ENCODE assay signal across 18 mouse cellular contexts in the genomic region with DNA sequence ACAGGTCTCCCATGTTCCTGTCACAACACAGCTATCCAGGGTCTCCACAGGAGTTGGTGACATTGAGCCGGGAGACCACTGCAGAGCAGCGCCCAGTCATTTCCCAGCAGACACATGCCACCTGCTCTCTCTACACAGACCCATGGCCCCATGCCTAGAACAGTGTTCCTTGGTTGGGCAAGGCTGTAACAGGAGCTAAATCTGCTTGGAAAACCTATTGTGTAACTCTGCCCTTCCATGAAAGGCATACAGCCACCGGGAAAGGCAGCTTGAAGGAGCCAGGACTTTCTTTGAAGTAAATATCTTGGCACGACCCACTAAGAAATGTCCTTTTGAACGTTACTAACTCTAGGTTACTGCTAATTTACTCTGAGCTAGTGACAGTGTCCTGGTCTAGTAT. TPM values are rescaled to one million over a fixed set of nuclear protein-coding genes. Genes with fewer than 3 reads are reported as not detected.
DNase-seq lines count a peak whose midpoint lies in the region; ATAC-seq and TF ChIP-seq lines count a peak whose summit lies in the region.
"Had no signal": no experiment of that assay in that cellular context is flagged by ENCODE, and none has a peak within 500 bp of the region (broad histone marks: within the 10 kb centered on the region; RNA-seq: fewer than 3 reads in every experiment).

No protein-coding gene starts in this region.

- H3K79me2 ChIP-seq in myocyte (ENCODE audit: control insufficient read depth, insufficient read depth) = no peaks in the 10 kb centered on the region

- H3K4me2 ChIP-seq in hindbrain, postnatal 0 days (ENCODE audit: low read depth, low read length) = no peak overlapping the region
- H3K4me2 ChIP-seq in hindbrain, embryonic 12.5 days (replicated peaks) = no peak overlapping the region
- no peak overlapping the region for H3K4me2 ChIP-seq in myocyte (ENCODE audit: low read depth)
- H3K4me2 ChIP-seq: embryonic facial prominence, embryonic 13.5 days; forebrain, embryonic 12.5 days; hindbrain, embryonic 14.5 days; liver, embryonic 11.5 days; lung, embryonic 15.5 days; midbrain, embryonic 13.5 days had no signal

- ATAC-seq in hindbrain, postnatal 0 days = peak; percentile 38; the same call in 1 of the 2 replicates
- no peak for ATAC-seq in hindbrain, embryonic 12.5 days (ENCODE audit: low FRiP score)
- ATAC-seq: intestine, postnatal 0 days; midbrain, embryonic 13.5 days had no signal

- H3K4me3 ChIP-seq in hindbrain, postnatal 0 days (ENCODE audit: low read length) = no peak overlapping the region
- no peak overlapping the region for H3K4me3 ChIP-seq in hindbrain, embryonic 12.5 days
- H3K4me3 ChIP-seq in myocyte = no peak overlapping the region
- H3K4me3 ChIP-seq in layer of hippocampus, adult 2 months = no peak overlapping the region
- H3K4me3 ChIP-seq: embryonic facial prominence, embryonic 13.5 days; forebrain, embryonic 12.5 days; lung, embryonic 15.5 days; midbrain, embryonic 13.5 days had no signal

- 36% methylated on average over 5 of the region's 5 CpGs for WGBS in hindbrain, postnatal 0 days
- 78% methylated on average over 5 of the region's 5 CpGs for WGBS in hindbrain, embryonic 12.5 days

- H3K27ac ChIP-seq in hindbrain, postnatal 0 days = no peak overlapping the region; the same call in 1 of the 2 replicates
- no peak overlapping the region for H3K27ac ChIP-seq in hindbrain, embryonic 12.5 days
- H3K27ac ChIP-seq in layer of hippocampus, adult 2 months = no peak overlapping the region
- H3K27ac ChIP-seq: embryonic facial prominence, embryonic 13.5 days; forebrain, embryonic 12.5 days; hindbrain, embryonic 14.5 days; lung, embryonic 15.5 days; midbrain, embryonic 13.5 days had no signal

- peak; percentile 29 to 60 for DNase-seq in cerebellum, postnatal 10 days
- DNase-seq in cerebellum, adult 8-10 months = no peak
- peak; percentile 26 for DNase-seq in hindbrain, postnatal 0 days (ENCODE audit: low spot score)
- peak; percentile 24 for DNase-seq in brain, embryonic 14.5 days (ENCODE audit: low read depth)
- DNase-seq in layer of hippocampus, adult 2 months (ENCODE audit: low spot score in 2 of 2) = no peak
- DNase-seq: kidney, postnatal 36 days; thymus, postnatal 36 days had no signal

- H3K27me3 ChIP-seq in hindbrain, postnatal 0 days (ENCODE audit: insufficient read depth, low read length) = no peaks in the 10 kb centered on the region
- H3K27me3 ChIP-seq in hindbrain, embryonic 12.5 days = no peaks in the 10 kb centered on the region
- H3K27me3 ChIP-seq in myocyte (ENCODE audit: control insufficient read depth, insufficient read depth, insufficient read length) = no peaks in the 10 kb centered on the region
- H3K27me3 ChIP-seq: lung, embryonic 15.5 days; midbrain, embryonic 13.5 days had no signal

- no peaks in the 10 kb centered on the region for H3K9me3 ChIP-seq in hindbrain, postnatal 0 days (ENCODE audit: low read length)
- no peaks in the 10 kb centered on the region for H3K9me3 ChIP-seq in hindbrain, embryonic 12.5 days (replicated peaks)
- H3K9me3 ChIP-seq: embryonic facial prominence, embryonic 13.5 days; forebrain, embryonic 12.5 days; lung, embryonic 15.5 days; midbrain, embryonic 13.5 days had no signal

- H3K9ac ChIP-seq in hindbrain, postnatal 0 days (replicated peaks; ENCODE audit: low read length) = no peak overlapping the region
- H3K9ac ChIP-seq in hindbrain, embryonic 12.5 days = no peak overlapping the region
- H3K9ac ChIP-seq: embryonic facial prominence, embryonic 13.5 days; forebrain, embryonic 12.5 days; hindbrain, embryonic 14.5 days; lung, embryonic 15.5 days; midbrain, embryonic 13.5 days had no signal

- H3ac ChIP-seq in myocyte (ENCODE audit: control insufficient read depth, insufficient read length) = no peak overlapping the region

- TF ChIP-seq POLR2A in brain, embryonic 14.5 days (IDR thresholded peaks at IDR 0.05; ENCODE audit: borderline replicate concordance, extremely low read depth, insufficient read depth, insufficient read length, poor library complexity, severe bottlenecking) = no peak
- no peak for TF ChIP-seq POLR2A in myocyte (IDR thresholded peaks at IDR 0.05; ENCODE audit: insufficient read length, low read depth)

- no peaks in the 10 kb centered on the region for H3K36me3 ChIP-seq in hindbrain, postnatal 0 days (ENCODE audit: insufficient read depth, low read length)
- no peaks in the 10 kb centered on the region for H3K36me3 ChIP-seq in hindbrain, embryonic 12.5 days
- H3K36me3 ChIP-seq in myocyte (ENCODE audit: control insufficient read depth, insufficient read depth) = no peaks in the 10 kb centered on the region
- H3K36me3 ChIP-seq: embryonic facial prominence, embryonic 13.5 days; forebrain, embryonic 12.5 days; lung, embryonic 15.5 days; midbrain, embryonic 13.5 days had no signal

- no peak for TF ChIP-seq CTCF in hindbrain, postnatal 0 days (IDR thresholded peaks at IDR 0.05; ENCODE audit: low read depth)
- no peak for TF ChIP-seq CTCF in brain, embryonic 14.5 days (IDR thresholded peaks at IDR 0.05; ENCODE audit: borderline replicate concordance, extremely low read depth, insufficient read depth, insufficient read length)
- TF ChIP-seq CTCF in layer of hippocampus, adult 2 months (conservative IDR thresholded peaks at IDR 0.05) = no peak

- peaks cover 24% of the 10 kb centered on the region; the same call in 1 of the 2 replicates for H3K4me1 ChIP-seq in hindbrain, postnatal 0 days (ENCODE audit: insufficient read depth, low read length)
- peaks cover 24% of the 10 kb centered on the region for H3K4me1 ChIP-seq in hindbrain, embryonic 12.5 days
- H3K4me1 ChIP-seq: lung, embryonic 15.5 days had no signal

TF ChIP-seq in myocyte, 11 proteins besides CTCF, POLR2A, EP300 and RAD21:
- peak; percentile 43; the same call in 1 of the 2 replicates for TF ChIP-seq CEBPB (IDR thresholded peaks at IDR 0.05; ENCODE audit: insufficient read depth, poor library complexity, severe bottlenecking)
- TF ChIP-seq USF1 (IDR thresholded peaks at IDR 0.05; ENCODE audit: low read depth) = no peak
- peak in 2 of 3 experiments; percentile 33 for TF ChIP-seq MYOD1 (IDR thresholded peaks at IDR 0.05; ENCODE audit: control insufficient read depth in 1 of 3, insufficient read length in 2 of 3, low read depth in 2 of 3)
TF ChIP-seq in myocyte: peak in this region for 2.

RNA-seq across cellular contexts. Expression of gene Accsl, which starts 40.8 kb away (rescaled TPM):
- total RNA-seq in hindbrain, postnatal 0 days (2014; rRNA removed) = not detected in 2 replicates
- polyA plus RNA-seq in hindbrain, postnatal 0 days (2015; fragmentation: Nextera tagmentation; extraction: Ambion mirVana) = 0.30 and 0.39 TPM in 2 replicates
- 0.09 and 0.51 TPM in 2 replicates for polyA plus RNA-seq in hindbrain, embryonic 12.5 days (2016; fragmentation: Nextera tagmentation; extraction: Ambion mirVana)
- polyA plus RNA-seq in brain, embryonic 14.5 days (2012; rRNA removed) = 0.38 and 0.39 TPM in 2 replicates
- 0.06 TPM for polyA plus RNA-seq in myocyte (2012; fragmentation: generic; extraction: Trizol)
- under 1 TPM in 1 of 2 experiments, not detected in 1; 0.54 TPM for total RNA-seq in layer of hippocampus, adult 2 months (2021)
- total RNA-seq: common myeloid progenitor, adult 5-6 weeks; gastrocnemius, adult 8-10 months had no signal
- polyA plus RNA-seq: embryonic facial prominence, embryonic 13.5 days; intestine, postnatal 0 days; liver, embryonic 11.5 days had no signal

RNA-seq across cellular contexts. Expression of gene Gm13889, which starts 47.3 kb away (rescaled TPM):
- 38.5 and 51.4 TPM in 2 replicates for total RNA-seq in hindbrain, postnatal 0 days (2014; rRNA removed)
- 16.4 and 17.4 TPM in 2 replicates for polyA plus RNA-seq in hindbrain, postnatal 0 days (2015; fragmentation: Nextera tagmentation; extraction: Ambion mirVana)
- polyA plus RNA-seq in hindbrain, embryonic 12.5 days (2016; fragmentation: Nextera tagmentation; extraction: Ambion mirVana) = 7.0 and 7.9 TPM in 2 replicates
- 26.7 and 58.7 TPM in 2 replicates for polyA plus RNA-seq in brain, embryonic 14.5 days (2012; rRNA removed)
- polyA plus RNA-seq in myocyte (2012; fragmentation: generic; extraction: Trizol) = 6.1 TPM
- total RNA-seq in layer of hippocampus, adult 2 months (2021) = 10 to 100 TPM; 50.5 to 51.2 TPM

RNA-seq across cellular contexts. Expression of gene Accs, which starts 60.0 kb away (rescaled TPM):
- 12.0 and 19.1 TPM in 2 replicates for total RNA-seq in hindbrain, postnatal 0 days (2014; rRNA removed)
- 6.5 and 6.6 TPM in 2 replicates for polyA plus RNA-seq in hindbrain, postnatal 0 days (2015; fragmentation: Nextera tagmentation; extraction: Ambion mirVana)
- polyA plus RNA-seq in hindbrain, embryonic 12.5 days (2016; fragmentation: Nextera tagmentation; extraction: Ambion mirVana) = 7.4 and 8.1 TPM in 2 replicates
- polyA plus RNA-seq in brain, embryonic 14.5 days (2012; rRNA removed) = 22.2 and 27.3 TPM in 2 replicates
- polyA plus RNA-seq in myocyte (2012; fragmentation: generic; extraction: Trizol) = 4.2 TPM
- 1 to 10 TPM; 3.0 to 3.5 TPM for total RNA-seq in layer of hippocampus, adult 2 months (2021)

Comparison
In these comparisons a context has a peak if more than half of its experiments do, and no peak if none do; other contexts are left out.
1. DNase-seq: peak in cerebellum, postnatal 10 days (2 of 2), hindbrain, postnatal 0 days (single experiment) and brain, embryonic 14.5 days (single experiment); none in cerebellum, adult 8-10 months (single experiment) and layer of hippocampus, adult 2 months (0 of 2).